Mouse (Mus musculus) embryonic facial prominence, embryonic 12.5 days (tissue): ENCODE data around the gene Adcy7. TPM values are rescaled to one million over a fixed set of nuclear protein-coding genes. Genes with fewer than 3 reads are reported as not detected.

Source experiments
- ATAC-seq: fragments of 200-750 bp; cut with Nextera tagmentation; 2 replicates; pipeline ENCODE4 v1.8.0; 2017; ENCODE audit not compliant: insufficient number of reproducible peaks, insufficient read depth, low FRiP score, low TSS enrichment
- H3K27ac ChIP-seq: fragments of 300-500 bp; sonication (generic); 2 replicates; pipeline ENCODE4 v1.5.1; 2016; ENCODE audit warnings: mild to moderate bottlenecking
- H3K27me3 ChIP-seq: fragments of 300-500 bp; sonication (generic); 2 replicates; pipeline ENCODE4 v1.6.1; 2016; ENCODE audit warnings: mild to moderate bottlenecking, moderate library complexity
- H3K36me3 ChIP-seq: fragments of 300-500 bp; sonication (generic); 2 replicates; pipeline ENCODE4 v1.6.1; 2016; ENCODE audit warnings: mild to moderate bottlenecking
- H3K4me1 ChIP-seq: fragments of 300-500 bp; sonication (generic); 2 replicates; pipeline ENCODE4 v1.6.1; 2016
- H3K4me2 ChIP-seq: fragments of 300-500 bp; sonication (generic); replicated peaks from 2 replicates; pipeline ENCODE4 v1.6.1; 2016; ENCODE audit warnings: mild to moderate bottlenecking, moderate library complexity
- H3K4me3 ChIP-seq: fragments of 300-500 bp; sonication (generic); 2 replicates; pipeline ENCODE4 v1.5.1; 2016; ENCODE audit warnings: mild to moderate bottlenecking
- H3K9ac ChIP-seq: fragments of 300-500 bp; sonication (generic); 2 replicates; pipeline ENCODE4 v1.6.1; 2016; ENCODE audit warnings: mild to moderate bottlenecking, moderate library complexity
- H3K9me3 ChIP-seq: fragments of 300-500 bp; sonication (generic); 2 replicates; pipeline ENCODE4 v1.6.1; 2016; ENCODE audit warnings: mild to moderate bottlenecking, moderate library complexity
- WGBS: fragments of 180-500 bp; shearing (Covaris S2); methylation state at CpG from one replicate; pipeline ENCODE4 v1.1.7; 2016; 5-methylcytosine and 5-hydroxymethylcytosine counted together
- polyA plus RNA-seq: library from polyadenylated mRNA; unstranded; fragments of >200 nt; fragmentation: Nextera tagmentation; extraction: Ambion mirVana; gene quantifications from 2 replicates; pipeline ENCODE4 v1.2.1, GENCODE M21; 2016

Gene Adcy7
- 4.0 and 4.1 TPM in 2 replicates for polyA plus RNA-seq

GRCm38 (mm10) chr8:88272231-88273050, at the start of gene Adcy7:
Adcy7 (plus strand) TSS chr8:88272403.
- Histone ChIP-seq H3K36me3 (no peaks in the 10 kb centered on the region), H3K4me1 (peaks cover 5% of the 10 kb centered on the region; the same call in 1 of the 2 replicates), H3K27me3 (peaks cover 22% of the 10 kb centered on the region), H3K4me2 (peak within 1 kb of the TSS; percentile 91), H3K4me3 (peak within 1 kb of the TSS; percentile 42), H3K27ac (no peak within 1 kb of the TSS), H3K9ac (peak within 1 kb of the TSS; percentile 52), H3K9me3 (no peaks in the 10 kb centered on the region)
- peak; percentile 38 for ATAC-seq
- 4% methylated on average over 64 of the region's 64 CpGs for WGBS

- Histone ChIP-seq H3K9me3 (no peaks in the 10 kb centered on the region), H3K4me3 (no peak overlapping the region), H3K36me3 (no peaks in the 10 kb centered on the region), H3K9ac (no peak overlapping the region), H3K27ac (no peak overlapping the region), H3K4me2 (no peak overlapping the region), H3K27me3 (no peaks in the 10 kb centered on the region), H3K4me1 (peaks cover 23% of the 10 kb centered on the region)
- no peak for ATAC-seq
- 38% methylated on average over 5 of the region's 5 CpGs for WGBS
Observed at GRCm38 (mm10) chr8:88225358-88225757, 46.8 kb upstream of the Adcy7 start.

- H3K4me2 ChIP-seq, result no peak overlapping the region
Observed at GRCm38 (mm10) chr8:88227851-88228250, 44.4 kb upstream of the Adcy7 start.

GRCm38 (mm10) chr8:88228286-88228685, 43.9 kb upstream of the Adcy7 start:
- Histone ChIP-seq H3K27ac (no peak overlapping the region), H3K9me3 (no peaks in the 10 kb centered on the region), H3K4me2 (no peak overlapping the region), H3K4me1 (peaks cover 16% of the 10 kb centered on the region), H3K9ac (no peak overlapping the region), H3K27me3 (no peaks in the 10 kb centered on the region), H3K4me3 (no peak overlapping the region), H3K36me3 (no peaks in the 10 kb centered on the region)
- WGBS, result 44% methylated on average over 1 of the region's 1 CpGs
- no peak for ATAC-seq

More at GRCm38 (mm10) chr8:88227851-88228250, 44.4 kb upstream of the Adcy7 start:
- Histone ChIP-seq H3K9ac (no peak overlapping the region), H3K36me3 (no peaks in the 10 kb centered on the region), H3K9me3 (no peaks in the 10 kb centered on the region), H3K4me3 (no peak overlapping the region), H3K27ac (no peak overlapping the region), H3K27me3 (no peaks in the 10 kb centered on the region), H3K4me1 (peaks cover 16% of the 10 kb centered on the region)
- whole genome bisulfite sequencing, result 57% methylated on average over 6 of the region's 6 CpGs
- ATAC-seq, result no peak

GRCm38 (mm10) chr8:88228800-88229199, 43.4 kb upstream of the Adcy7 start:
- Histone ChIP-seq H3K27me3 (no peaks in the 10 kb centered on the region), H3K4me2 (no peak overlapping the region), H3K9ac (no peak overlapping the region), H3K4me3 (no peak overlapping the region), H3K36me3 (no peaks in the 10 kb centered on the region), H3K9me3 (no peaks in the 10 kb centered on the region), H3K27ac (no peak overlapping the region), H3K4me1 (peaks cover 16% of the 10 kb centered on the region)
- WGBS, result 88% methylated on average over 1 of the region's 1 CpGs
- ATAC-seq, result no peak

- Histone ChIP-seq H3K4me3 (no peak overlapping the region), H3K27ac (no peak overlapping the region), H3K9ac (no peak overlapping the region), H3K36me3 (no peaks in the 10 kb centered on the region), H3K27me3 (no peaks in the 10 kb centered on the region), H3K4me2 (no peak overlapping the region), H3K9me3 (no peaks in the 10 kb centered on the region), H3K4me1 (no peaks in the 10 kb centered on the region)
- ATAC-seq, result no peak
- 70% methylated on average over 2 of the region's 2 CpGs for WGBS
Observed at GRCm38 (mm10) chr8:88236666-88237065, 35.5 kb upstream of the Adcy7 start.

- Histone ChIP-seq H3K9ac (no peak overlapping the region), H3K27me3 (no peaks in the 10 kb centered on the region), H3K4me2 (no peak overlapping the region), H3K27ac (no peak overlapping the region), H3K4me1 (no peaks in the 10 kb centered on the region), H3K4me3 (no peak overlapping the region), H3K36me3 (no peaks in the 10 kb centered on the region), H3K9me3 (no peaks in the 10 kb centered on the region)
- ATAC-seq, result no peak
- 66% methylated on average over 2 of the region's 2 CpGs for WGBS
Observed at GRCm38 (mm10) chr8:88237606-88238005, 34.6 kb upstream of the Adcy7 start.

GRCm38 (mm10) chr8:88239277-88239676, 32.9 kb upstream of the Adcy7 start:
- no peak overlapping the region for H3K4me2 ChIP-seq
- WGBS, result 92% methylated on average over 5 of the region's 5 CpGs

GRCm38 (mm10) chr8:88241871-88242270, 30.3 kb upstream of the Adcy7 start:
- H3K9ac ChIP-seq, result no peak overlapping the region
- H3K36me3 ChIP-seq, result 0 out of 2 replicates have a peak, but pooled peaks cover 8% of the 10 kb centered on the region
- no peak overlapping the region for H3K27ac ChIP-seq
- no peak for ATAC-seq
- no peak overlapping the region for H3K4me3 ChIP-seq
- 79% methylated on average over 4 of the region's 4 CpGs for WGBS
- H3K27me3 ChIP-seq, result no peaks in the 10 kb centered on the region
- no peaks in the 10 kb centered on the region for H3K9me3 ChIP-seq
- no peaks in the 10 kb centered on the region for H3K4me1 ChIP-seq
- H3K4me2 ChIP-seq, result no peak overlapping the region

More at GRCm38 (mm10) chr8:88239277-88239676, 32.9 kb upstream of the Adcy7 start:
- no peaks in the 10 kb centered on the region for H3K27me3 ChIP-seq
- ATAC-seq, result no peak
- no peak overlapping the region for H3K9ac ChIP-seq
- H3K4me3 ChIP-seq, result no peak overlapping the region
- no peaks in the 10 kb centered on the region for H3K4me1 ChIP-seq
- H3K27ac ChIP-seq, result no peak overlapping the region
- H3K9me3 ChIP-seq, result no peaks in the 10 kb centered on the region
- H3K36me3 ChIP-seq, result 0 out of 2 replicates have a peak, but pooled peaks cover 4% of the 10 kb centered on the region

- peaks cover 20% of the 10 kb centered on the region; the same call in 1 of the 2 replicates for H3K36me3 ChIP-seq
- H3K27ac ChIP-seq, result no peak overlapping the region
- no peaks in the 10 kb centered on the region for H3K9me3 ChIP-seq
- WGBS, result 78% methylated on average over 4 of the region's 4 CpGs
- no peak overlapping the region for H3K9ac ChIP-seq
- ATAC-seq, result no peak
- no peaks in the 10 kb centered on the region for H3K27me3 ChIP-seq
- H3K4me3 ChIP-seq, result no peak overlapping the region
- H3K4me1 ChIP-seq, result no peaks in the 10 kb centered on the region
- no peak overlapping the region for H3K4me2 ChIP-seq
Observed at GRCm38 (mm10) chr8:88244298-88244697, 27.9 kb upstream of the Adcy7 start.

- H3K9ac ChIP-seq, result no peak overlapping the region
- no peaks in the 10 kb centered on the region for H3K27me3 ChIP-seq
- peaks cover 48% of the 10 kb centered on the region for H3K36me3 ChIP-seq
- no peak for ATAC-seq
- H3K4me3 ChIP-seq, result no peak overlapping the region
- H3K4me1 ChIP-seq, result no peaks in the 10 kb centered on the region
- WGBS, result 62% methylated on average over 3 of the region's 3 CpGs
- H3K4me2 ChIP-seq, result no peak overlapping the region
- no peak overlapping the region for H3K27ac ChIP-seq
- no peaks in the 10 kb centered on the region for H3K9me3 ChIP-seq
Observed at GRCm38 (mm10) chr8:88252791-88253190, 19.4 kb upstream of the Adcy7 start.

GRCm38 (mm10) chr8:88254957-88255356, 17.2 kb upstream of the Adcy7 start:
- no peak overlapping the region for H3K4me2 ChIP-seq
- H3K4me1 ChIP-seq, result no peaks in the 10 kb centered on the region
- WGBS, result 89% methylated on average over 7 of the region's 7 CpGs
- H3K36me3 ChIP-seq, result peaks cover 32% of the 10 kb centered on the region
- H3K27ac ChIP-seq, result no peak overlapping the region
- no peaks in the 10 kb centered on the region for H3K27me3 ChIP-seq
- no peak overlapping the region for H3K4me3 ChIP-seq
- no peak for ATAC-seq
- no peak overlapping the region for H3K9ac ChIP-seq
- H3K9me3 ChIP-seq, result no peaks in the 10 kb centered on the region
